Mouse (Mus musculus): ENCODE data around the gene Lhpp.

- no peak for TF ChIP-seq POLR2A (IDR thresholded peaks at IDR 0.05; ENCODE audit: insufficient read length, low read depth)
- TF ChIP-seq MAX (IDR thresholded peaks at IDR 0.05; ENCODE audit: low read depth), result no peak
- no peak for TF ChIP-seq USF1 (IDR thresholded peaks at IDR 0.05; ENCODE audit: low read depth)
- no peak for TF ChIP-seq TCF12 (IDR thresholded peaks at IDR 0.05; ENCODE audit: insufficient read depth, poor library complexity, severe bottlenecking)
- TF ChIP-seq E2F4 (IDR thresholded peaks at IDR 0.05; ENCODE audit: insufficient read depth), result no peak
- TF ChIP-seq POLR2AphosphoS2 (IDR thresholded peaks at IDR 0.05; ENCODE audit: insufficient read length, low read depth), result no peak
- TF ChIP-seq MYOG (IDR thresholded peaks at IDR 0.05; ENCODE audit: control insufficient read depth in 1 of 3, insufficient read depth in 1 of 3, insufficient read length in 2 of 3, low read depth in 2 of 3), result no peak
- TF ChIP-seq MYOD1 (IDR thresholded peaks at IDR 0.05; ENCODE audit: control insufficient read depth in 1 of 3, insufficient read length in 2 of 3, low read depth in 2 of 3), result no peak
- TF ChIP-seq SRF (IDR thresholded peaks at IDR 0.05; ENCODE audit: control insufficient read depth, insufficient read length, low read depth), result no peak
- TF ChIP-seq CEBPB (IDR thresholded peaks at IDR 0.05; ENCODE audit: insufficient read depth, poor library complexity, severe bottlenecking), result no peak
- no peak for TF ChIP-seq REST (IDR thresholded peaks at IDR 0.05; ENCODE audit: insufficient read depth, insufficient read length)
- TF ChIP-seq TCF3 (IDR thresholded peaks at IDR 0.05; ENCODE audit: insufficient read length, low read depth), result no peak
Observed at GRCm38 (mm10) chr7:132571481-132571880, 39.0 kb upstream of the Lhpp start.

Data from myocyte (in vitro differentiated cells).